ENCODE assay signal across 10 mouse cellular contexts in the genomic region with DNA sequence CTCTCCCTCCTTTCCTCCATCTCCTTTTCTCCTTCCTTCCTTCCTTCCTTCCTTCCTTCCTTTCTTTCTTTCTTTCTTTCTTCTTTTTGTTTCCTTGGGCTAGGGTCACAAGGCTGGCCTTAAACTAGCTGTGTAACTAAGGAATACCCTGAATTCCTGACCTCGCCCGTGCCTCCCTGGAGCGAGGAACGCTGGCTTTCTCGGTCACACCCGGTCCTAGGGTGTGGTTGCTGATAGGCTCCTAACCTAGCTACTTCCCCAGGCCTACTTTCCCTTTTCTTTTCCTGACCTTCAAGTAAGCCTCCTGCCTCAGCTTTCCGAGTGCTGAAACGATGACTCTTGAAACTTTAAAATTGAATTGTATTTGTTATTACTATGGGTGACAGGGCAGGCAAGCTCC. TPM values are rescaled to one million over a fixed set of nuclear protein-coding genes. Genes with fewer than 3 reads are reported as not detected.
DNase-seq lines count a peak whose midpoint lies in the region; ATAC-seq and TF ChIP-seq lines count a peak whose summit lies in the region.
"Had no signal": no experiment of that assay in that cellular context is flagged by ENCODE, and none has a peak within 500 bp of the region (broad histone marks: within the 10 kb centered on the region; RNA-seq: fewer than 3 reads in every experiment).

No protein-coding gene starts in this region.

- no peak for DNase-seq in kidney, adult 11 months
- DNase-seq in WW6 (ENCODE audit: low read depth, low spot score): peak; percentile 77
- no peak for DNase-seq in gastrocnemius, adult 18-20 months (ENCODE audit: low spot score)
- DNase-seq in adrenal gland, postnatal 10 days: no peak
- DNase-seq in adrenal gland, postnatal 14 days: no peak

- H3K4me1 ChIP-seq in kidney, embryonic 16.5 days (ENCODE audit: insufficient read depth, low read length): peaks cover 5% of the 10 kb centered on the region
- no peaks in the 10 kb centered on the region for H3K4me1 ChIP-seq in intestine, postnatal 0 days (replicated peaks; ENCODE audit: control insufficient read depth, insufficient read depth, low read length)
- peaks cover 20% of the 10 kb centered on the region for H3K4me1 ChIP-seq in small intestine, adult 2 months (ENCODE audit: control insufficient read depth, insufficient read depth, insufficient read length, low read length)

- no peaks in the 10 kb centered on the region for H3K36me3 ChIP-seq in kidney, embryonic 16.5 days (ENCODE audit: insufficient read depth, low read length)
- H3K36me3 ChIP-seq in intestine, postnatal 0 days (ENCODE audit: control insufficient read depth, insufficient read depth): no peaks in the 10 kb centered on the region
- H3K36me3 ChIP-seq in small intestine, adult 2 months (ENCODE audit: control insufficient read depth, insufficient read depth, low read length): no peaks in the 10 kb centered on the region

- TF ChIP-seq POLR2A in small intestine, adult 2 months (IDR thresholded peaks at IDR 0.05; ENCODE audit: low read depth, low read length): no peak

- H3K27ac ChIP-seq in kidney, embryonic 16.5 days (ENCODE audit: low read length): peak overlapping the region; percentile 34; the same call in 1 of the 2 replicates
- H3K27ac ChIP-seq in intestine, postnatal 0 days (ENCODE audit: low read depth, low read length): no peak overlapping the region
- peak overlapping the region; percentile 77 for H3K27ac ChIP-seq in small intestine, adult 2 months (ENCODE audit: insufficient read depth, low read depth, low read length)
- H3K27ac ChIP-seq: forebrain, embryonic 13.5 days; kidney, postnatal 0 days had no signal

- H3K4me2 ChIP-seq in kidney, embryonic 16.5 days (replicated peaks; ENCODE audit: low read depth, low read length): no peak overlapping the region
- H3K4me2 ChIP-seq in intestine, postnatal 0 days (replicated peaks; ENCODE audit: low read depth): peak overlapping the region; percentile 25; the same call in 1 of the 2 replicates
- H3K4me2 ChIP-seq: forebrain, embryonic 13.5 days had no signal

- 53% methylated on average over 8 of the region's 8 CpGs for WGBS in kidney, embryonic 16.5 days
- 25% methylated on average over 8 of the region's 8 CpGs for WGBS in intestine, postnatal 0 days
- WGBS in small intestine, adult 2 months: 18% methylated on average over 8 of the region's 8 CpGs

- TF ChIP-seq CTCF in intestine, postnatal 0 days (IDR thresholded peaks at IDR 0.05; ENCODE audit: low read depth): no peak
- no peak for TF ChIP-seq CTCF in small intestine, adult 2 months (IDR thresholded peaks at IDR 0.05; ENCODE audit: extremely low read depth, insufficient read length, insufficient replicate concordance, low read depth, low read length)

- H3K9me3 ChIP-seq in kidney, embryonic 16.5 days (ENCODE audit: low read length): no peaks in the 10 kb centered on the region
- H3K9me3 ChIP-seq in intestine, postnatal 0 days (ENCODE audit: control insufficient read depth): no peaks in the 10 kb centered on the region
- H3K9me3 ChIP-seq: forebrain, embryonic 13.5 days had no signal

- no peak for ATAC-seq in kidney, embryonic 16.5 days (ENCODE audit: low FRiP score, low TSS enrichment)
- 0 out of 2 replicates have a peak, but pooled peaks have one; percentile 31 for ATAC-seq in intestine, postnatal 0 days
- ATAC-seq: forebrain, embryonic 13.5 days had no signal

- H3K27me3 ChIP-seq in kidney, embryonic 16.5 days (ENCODE audit: insufficient read depth, low read length): no peaks in the 10 kb centered on the region
- no peaks in the 10 kb centered on the region for H3K27me3 ChIP-seq in intestine, postnatal 0 days (replicated peaks; ENCODE audit: control insufficient read depth, insufficient read depth, low read length)
- no peaks in the 10 kb centered on the region for H3K27me3 ChIP-seq in small intestine, adult 2 months (ENCODE audit: control insufficient read depth, insufficient read depth, low read length)
- H3K27me3 ChIP-seq: forebrain, embryonic 13.5 days had no signal

- H3K9ac ChIP-seq in kidney, embryonic 16.5 days (replicated peaks; ENCODE audit: low read length): no peak overlapping the region; the same call in 1 of the 2 replicates
- H3K9ac ChIP-seq in intestine, postnatal 0 days (ENCODE audit: low read depth, low read length): no peak overlapping the region
- H3K9ac ChIP-seq: forebrain, embryonic 13.5 days had no signal

- no peak overlapping the region for H3K4me3 ChIP-seq in kidney, embryonic 16.5 days (ENCODE audit: low read length)
- no peak overlapping the region for H3K4me3 ChIP-seq in intestine, postnatal 0 days (ENCODE audit: low read depth, low read length)
- no peak overlapping the region for H3K4me3 ChIP-seq in small intestine, adult 2 months (ENCODE audit: low read depth, low read length)
- H3K4me3 ChIP-seq: forebrain, embryonic 13.5 days had no signal

RNA-seq across cellular contexts. Expression of gene Ncoa3, which starts 23.0 kb away (rescaled TPM):
- 19.1 and 22.8 TPM in 2 replicates for polyA plus RNA-seq in kidney, embryonic 16.5 days (2015; fragmentation: Nextera tagmentation; extraction: Ambion mirVana)
- polyA plus RNA-seq in intestine, postnatal 0 days (2015; fragmentation: Nextera tagmentation; extraction: Ambion mirVana): 4.7 and 5.7 TPM in 2 replicates
- polyA plus RNA-seq in small intestine, adult 2 months (2012; rRNA removed): 13.0 and 20.1 TPM in 2 replicates
- 10 to 100 TPM; 14.6 to 20.4 TPM for total RNA-seq in gastrocnemius, adult 18-20 months (2021)
- 10 to 100 TPM; 24.1 to 31.7 TPM for total RNA-seq in adrenal gland, postnatal 10 days (2021)
- 31.3 and 42.8 TPM in 2 replicates for total RNA-seq in adrenal gland, postnatal 14 days (2021)
